Mouse (Mus musculus) hindbrain, embryonic 15.5 days (tissue): ENCODE results near the gene Cav3. TPM values are rescaled to one million over a fixed set of nuclear protein-coding genes. Genes with fewer than 3 reads are reported as not detected.
A peak's percentile ranks its signal among the peaks of the same experiment; 100 is the strongest.

Experiments
- ATAC-seq: fragments of 200-750 bp; cut with Nextera tagmentation; 2 replicates; pipeline ENCODE4 v1.8.0; 2017; ENCODE audit warnings: low read depth, moderate number of reproducible peaks, moderate TSS enrichment; ENCODE audit not compliant: low FRiP score
- H3K27ac ChIP-seq: fragments of 300-500 bp; sonication (generic); replicated peaks from 2 replicates; pipeline ENCODE4 v1.5.1; 2015; ENCODE audit warnings: mild to moderate bottlenecking, inconsistent platforms
- H3K27me3 ChIP-seq: fragments of 300-500 bp; sonication (generic); 2 replicates; pipeline ENCODE4 v1.6.1; 2015; ENCODE audit warnings: control low read depth, inconsistent platforms
- H3K36me3 ChIP-seq: fragments of 300-500 bp; sonication (generic); 2 replicates; pipeline ENCODE4 v1.6.1; 2015; ENCODE audit warnings: control low read depth, inconsistent platforms
- H3K4me1 ChIP-seq: fragments of 300-500 bp; sonication (generic); replicated peaks from 2 replicates; pipeline ENCODE4 v1.6.1; 2015; ENCODE audit warnings: control low read depth, inconsistent platforms
- H3K4me2 ChIP-seq: fragments of 300-500 bp; sonication (generic); 2 replicates; pipeline ENCODE4 v1.6.1; 2015; ENCODE audit warnings: moderate library complexity, mild to moderate bottlenecking, inconsistent platforms
- H3K4me3 ChIP-seq: fragments of 300-500 bp; sonication (generic); 2 replicates; pipeline ENCODE4 v1.5.1; 2015; ENCODE audit warnings: mild to moderate bottlenecking, inconsistent platforms
- H3K9ac ChIP-seq: fragments of 300-500 bp; sonication (generic); 2 replicates; pipeline ENCODE4 v1.6.1; 2015; ENCODE audit warnings: inconsistent platforms
- H3K9me3 ChIP-seq: fragments of 300-500 bp; sonication (generic); 2 replicates; pipeline ENCODE4 v1.6.1; 2016; ENCODE audit warnings: control low read depth, inconsistent platforms
- WGBS: fragments of 180-500 bp; shearing (Covaris S2); methylation state at CpG from one replicate; pipeline ENCODE4 v1.1.7; 2015; 5-methylcytosine and 5-hydroxymethylcytosine counted together
- polyA plus RNA-seq: library from polyadenylated mRNA; unstranded; fragments of >200 nt; fragmentation: Nextera tagmentation; extraction: Ambion mirVana; gene quantifications from 2 replicates; pipeline ENCODE4 v1.2.1, GENCODE M21; 2015

The Cav3 gene
- polyA plus RNA-seq, 1 experiment from 2014 or later, result 0.17 TPM

DNA sequence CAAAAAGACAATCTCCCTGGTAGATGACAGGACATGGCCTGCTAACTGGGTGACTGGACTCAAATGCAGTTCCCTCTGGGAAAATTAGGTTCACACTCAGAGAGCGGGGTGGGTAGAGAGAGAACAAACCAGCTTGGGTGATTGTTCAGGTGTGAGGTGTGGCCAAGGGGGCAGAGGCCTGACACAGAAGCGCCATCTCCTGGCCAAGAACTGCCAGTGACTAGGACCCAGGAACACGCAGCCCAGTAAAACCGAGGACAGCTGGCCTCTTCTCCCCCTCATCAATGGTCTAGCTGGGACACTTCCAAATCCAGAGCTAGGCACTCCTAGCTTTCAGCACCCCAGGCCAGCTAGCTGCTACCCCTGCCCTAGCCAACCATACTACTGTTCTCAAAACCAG lies 25.0 kb downstream of the Cav3 start:
- WGBS, result 8% methylated on average over 4 of the region's 4 CpGs
- no peak for ATAC-seq

DNA sequence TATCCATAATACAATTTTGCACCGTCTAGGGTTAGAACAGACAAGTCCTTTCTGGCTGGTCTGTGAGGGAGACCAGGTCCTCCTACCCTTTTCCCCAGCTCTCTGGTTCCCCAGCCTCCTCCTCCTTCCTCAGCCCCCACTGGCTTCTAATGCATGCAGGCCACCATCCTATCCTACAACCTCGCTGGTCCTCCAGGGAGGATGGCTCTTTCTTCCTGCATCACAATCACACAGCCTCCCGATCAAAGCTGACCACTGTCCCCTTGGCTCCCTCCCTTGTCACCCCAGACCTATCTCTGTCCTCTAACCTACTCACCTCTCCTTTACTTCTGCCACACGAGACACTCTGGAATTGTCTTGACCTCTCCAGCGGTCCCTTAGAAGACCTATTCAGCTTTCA lies 28.7 kb downstream of the Cav3 start:
- Histone ChIP-seq H3K4me2 (no peak overlapping the region), H3K4me3 (no peak overlapping the region), H3K9me3 (no peaks in the 10 kb centered on the region), H3K27me3 (peaks cover 36% of the 10 kb centered on the region), H3K36me3 (no peaks in the 10 kb centered on the region), H3K4me1 (peaks cover 23% of the 10 kb centered on the region), H3K9ac (no peak overlapping the region), H3K27ac (no peak overlapping the region)
- 79% methylated on average over 5 of the region's 5 CpGs for WGBS
- no peak for ATAC-seq

More for the DNA sequence above, 25.0 kb downstream of the Cav3 start:
- H3K27ac ChIP-seq, result no peak overlapping the region
- no peak overlapping the region for H3K4me2 ChIP-seq
- H3K4me3 ChIP-seq, result no peak overlapping the region
- no peak overlapping the region for H3K9ac ChIP-seq
- H3K9me3 ChIP-seq, result no peaks in the 10 kb centered on the region
- H3K27me3 ChIP-seq, result peaks cover 22% of the 10 kb centered on the region
- H3K4me1 ChIP-seq, result peaks cover 7% of the 10 kb centered on the region
- no peaks in the 10 kb centered on the region for H3K36me3 ChIP-seq

DNA sequence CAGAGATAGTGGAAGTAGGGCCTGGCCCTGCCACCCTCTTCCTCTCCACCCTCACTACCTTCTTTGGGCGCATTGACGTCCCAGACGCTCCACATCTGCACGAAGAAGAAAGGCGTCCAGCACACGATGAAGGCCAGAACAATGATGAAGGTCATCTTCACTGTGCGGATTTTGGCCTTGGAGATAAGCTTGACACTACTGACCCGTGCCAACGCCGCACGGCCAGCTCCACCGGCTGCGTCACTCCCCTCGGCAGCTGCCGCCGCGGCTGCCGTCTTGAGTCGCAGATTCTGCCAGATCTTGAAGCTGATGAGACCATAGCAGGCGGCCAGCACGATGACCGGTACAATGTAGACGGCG lies 29.5 kb downstream of the Cav3 start:
- no peak for ATAC-seq
- Histone ChIP-seq H3K27ac (no peak overlapping the region), H3K9ac (peak overlapping the region; percentile 30; the same call in 1 of the 2 replicates), H3K4me3 (peak overlapping the region; percentile 39), H3K4me2 (peak overlapping the region; percentile 65), H3K27me3 (peaks cover 36% of the 10 kb centered on the region), H3K9me3 (no peaks in the 10 kb centered on the region), H3K4me1 (peaks cover 23% of the 10 kb centered on the region), H3K36me3 (no peaks in the 10 kb centered on the region)
- 32% methylated on average over 24 of the region's 24 CpGs for WGBS

DNA sequence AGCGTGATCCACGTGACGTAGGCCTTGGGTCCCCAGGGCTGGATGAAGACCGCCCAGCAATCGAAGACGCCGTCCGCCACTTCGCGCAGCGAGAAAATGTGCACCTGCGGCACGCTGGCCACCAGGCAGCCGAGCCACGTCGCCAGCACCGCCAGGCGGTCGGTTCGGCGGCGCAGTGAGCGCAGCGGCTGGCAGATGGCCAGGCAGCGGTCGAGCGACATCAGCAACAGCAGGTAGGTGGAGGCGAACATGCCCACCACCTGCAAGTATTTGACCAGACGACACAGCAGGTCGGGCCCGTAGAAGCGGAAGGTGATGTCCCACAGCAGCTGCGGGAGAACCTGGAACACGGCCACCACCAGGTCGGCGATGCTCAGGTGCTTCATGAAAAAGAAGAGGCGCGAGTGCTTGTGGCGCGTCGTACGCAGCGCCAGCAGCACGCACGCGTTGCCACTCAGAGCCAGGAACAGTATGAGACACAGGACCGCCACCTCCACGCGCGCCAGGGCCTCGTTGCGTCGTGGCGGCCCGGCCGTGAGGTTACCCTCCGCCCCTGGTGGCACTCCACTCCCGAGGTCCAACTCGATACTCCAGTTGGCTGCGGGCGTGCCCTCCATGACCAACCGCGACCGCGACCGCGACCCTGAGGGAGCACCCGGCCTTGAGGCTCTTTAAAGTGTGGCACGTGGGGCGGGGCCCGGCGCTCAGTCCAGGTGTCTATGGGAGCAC lies 30.0 kb downstream of the Cav3 start:
- Histone ChIP-seq H3K4me1 (peaks cover 23% of the 10 kb centered on the region), H3K27ac (no peak overlapping the region), H3K27me3 (peaks cover 36% of the 10 kb centered on the region), H3K9me3 (no peaks in the 10 kb centered on the region), H3K36me3 (no peaks in the 10 kb centered on the region), H3K4me3 (peak overlapping the region; percentile 39), H3K9ac (peak overlapping the region; percentile 30; the same call in 1 of the 2 replicates), H3K4me2 (peak overlapping the region; percentile 65)
- peak; percentile 19; the same call in 1 of the 2 replicates for ATAC-seq
- WGBS, result 5% methylated on average over 72 of the region's 72 CpGs

GRCm38 (mm10) chr6:112489910-112490559 lies 30.7 kb downstream of the Cav3 start, which contains the start of gene Oxtr:
Gene Oxtr (minus strand): TSS chr6:112489943.
- Histone ChIP-seq H3K4me1 (peaks cover 23% of the 10 kb centered on the region), H3K9me3 (no peaks in the 10 kb centered on the region), H3K27me3 (peaks cover 36% of the 10 kb centered on the region), H3K4me2 (peak within 1 kb of the TSS; percentile 65), H3K4me3 (peak within 1 kb of the TSS; percentile 39), H3K9ac (peak within 1 kb of the TSS; percentile 30), H3K27ac (no peak within 1 kb of the TSS), H3K36me3 (no peaks in the 10 kb centered on the region)
- WGBS, result 6% methylated on average over 24 of the region's 24 CpGs
- ATAC-seq, result peak; percentile 10; the same call in 1 of the 2 replicates

DNA sequence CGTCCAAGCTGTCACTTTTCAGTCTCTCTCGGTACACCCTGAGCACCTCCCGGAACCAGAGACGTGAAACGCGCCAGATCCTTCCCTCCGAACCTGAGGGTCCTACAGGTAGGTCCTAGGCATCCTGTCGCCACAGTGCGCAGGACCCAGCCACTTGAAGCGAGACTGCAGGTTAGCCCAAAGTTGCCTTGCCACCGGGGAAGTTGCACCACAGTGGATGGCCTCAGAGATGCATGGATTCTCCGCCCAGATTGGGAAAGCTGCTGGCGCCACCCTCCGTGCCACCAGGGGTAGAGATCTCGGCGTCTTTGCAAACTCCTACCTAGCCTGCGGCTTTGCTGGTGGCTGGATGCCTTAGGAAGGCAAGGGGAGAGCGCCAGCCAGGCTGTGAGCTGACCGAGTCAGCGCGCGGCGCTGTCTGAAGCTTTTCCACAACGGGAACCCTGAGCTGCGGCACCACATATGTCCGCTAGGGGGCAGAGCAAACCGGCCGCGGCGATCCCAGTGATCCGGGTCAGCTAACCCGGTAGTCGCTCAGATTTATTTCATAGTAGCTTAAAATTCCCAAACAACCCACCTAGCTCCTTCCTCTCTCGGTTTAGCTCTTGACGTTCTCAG lies 31.4 kb downstream of the Cav3 start:
- 1% methylated on average over 35 of the region's 35 CpGs for WGBS
- no peak overlapping the region for H3K27ac ChIP-seq
- H3K4me1 ChIP-seq, result peaks cover 23% of the 10 kb centered on the region
- H3K9me3 ChIP-seq, result no peaks in the 10 kb centered on the region
- H3K9ac ChIP-seq, result no peak overlapping the region; the same call in 1 of the 2 replicates
- peak overlapping the region; percentile 65 for H3K4me2 ChIP-seq
- no peaks in the 10 kb centered on the region for H3K36me3 ChIP-seq
- H3K27me3 ChIP-seq, result peaks cover 36% of the 10 kb centered on the region
- ATAC-seq, result peak; percentile 71
- peak overlapping the region; percentile 39 for H3K4me3 ChIP-seq

- WGBS, result 78% methylated on average over 8 of the region's 8 CpGs
- Histone ChIP-seq H3K36me3 (no peaks in the 10 kb centered on the region), H3K4me3 (no peak overlapping the region), H3K9me3 (no peaks in the 10 kb centered on the region), H3K27ac (no peak overlapping the region), H3K4me1 (peaks cover 23% of the 10 kb centered on the region), H3K9ac (no peak overlapping the region), H3K27me3 (peaks cover 35% of the 10 kb centered on the region), H3K4me2 (no peak overlapping the region)
- no peak for ATAC-seq
Measured at GRCm38 (mm10) chr6:112491521-112491920, 32.2 kb downstream of the Cav3 start.

GRCm38 (mm10) chr6:112492656-112493055 lies 33.4 kb downstream of the Cav3 start:
- Histone ChIP-seq H3K4me3 (no peak overlapping the region), H3K36me3 (no peaks in the 10 kb centered on the region), H3K4me2 (no peak overlapping the region), H3K27ac (no peak overlapping the region), H3K9ac (no peak overlapping the region), H3K27me3 (peaks cover 30% of the 10 kb centered on the region), H3K9me3 (no peaks in the 10 kb centered on the region), H3K4me1 (peaks cover 23% of the 10 kb centered on the region)
- ATAC-seq, result no peak
- WGBS, result 90% methylated on average over 6 of the region's 6 CpGs

DNA sequence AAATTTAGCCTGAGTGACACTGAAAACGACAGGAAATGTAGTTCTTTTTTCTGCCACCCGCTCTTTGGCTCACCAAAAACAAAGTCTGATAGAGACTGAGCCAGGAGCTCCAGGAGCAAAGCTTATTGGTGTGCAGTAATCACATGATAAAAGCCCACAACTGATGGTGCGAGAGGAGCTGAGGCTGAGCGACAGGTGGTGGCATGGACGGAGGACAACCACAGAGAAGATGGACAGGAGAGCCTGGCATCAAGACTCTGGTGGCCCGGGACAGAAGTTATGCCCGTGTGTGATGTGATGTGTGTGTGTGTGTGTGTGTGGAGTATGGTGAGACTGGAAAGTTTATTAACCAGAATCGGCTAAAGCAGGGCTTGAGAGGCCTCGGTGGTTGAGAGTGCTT lies 34.1 kb downstream of the Cav3 start:
- WGBS, result 92% methylated on average over 9 of the region's 9 CpGs
- peaks cover 23% of the 10 kb centered on the region for H3K4me1 ChIP-seq
- no peak for ATAC-seq

DNA sequence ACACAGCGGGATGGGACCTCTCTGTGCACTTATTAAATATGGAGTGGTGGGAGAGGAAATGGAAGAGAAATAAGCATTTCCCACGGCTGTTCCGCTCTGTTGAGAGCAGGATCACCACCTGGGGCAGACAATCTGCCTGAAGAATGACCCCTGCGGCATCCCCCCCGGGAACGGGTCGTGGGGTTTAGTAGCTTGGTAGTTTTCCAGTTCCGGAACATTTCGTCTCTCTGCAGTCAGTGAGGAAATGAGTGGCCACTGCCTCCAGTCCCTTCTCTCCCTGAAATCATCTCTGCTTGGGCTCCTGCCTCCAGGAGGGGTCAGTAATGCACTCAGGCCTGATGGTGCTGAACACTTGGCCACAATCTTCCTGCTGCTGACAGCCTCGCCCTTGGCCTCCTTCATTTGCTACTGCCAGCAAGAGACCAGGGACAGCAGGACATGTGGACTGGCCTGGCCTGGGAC lies 35.3 kb downstream of the Cav3 start:
- no peak overlapping the region for H3K27ac ChIP-seq
- WGBS, result 55% methylated on average over 10 of the region's 10 CpGs
- no peaks in the 10 kb centered on the region for H3K36me3 ChIP-seq
- peaks cover 12% of the 10 kb centered on the region for H3K4me1 ChIP-seq
- H3K4me3 ChIP-seq, result no peak overlapping the region
- H3K9me3 ChIP-seq, result no peaks in the 10 kb centered on the region
- no peak overlapping the region for H3K4me2 ChIP-seq
- no peak overlapping the region for H3K9ac ChIP-seq
- H3K27me3 ChIP-seq, result peaks cover 10% of the 10 kb centered on the region
- ATAC-seq, result no peak

More for the DNA sequence above, 34.1 kb downstream of the Cav3 start:
- Histone ChIP-seq H3K27me3 (peaks cover 23% of the 10 kb centered on the region), H3K9me3 (no peaks in the 10 kb centered on the region), H3K4me2 (no peak overlapping the region), H3K9ac (no peak overlapping the region), H3K4me3 (no peak overlapping the region), H3K27ac (no peak overlapping the region), H3K36me3 (no peaks in the 10 kb centered on the region)

- no peak overlapping the region for H3K27ac ChIP-seq
- ATAC-seq, result no peak
- H3K4me3 ChIP-seq, result no peak overlapping the region
- peaks cover 7% of the 10 kb centered on the region for H3K4me1 ChIP-seq
- H3K9me3 ChIP-seq, result no peaks in the 10 kb centered on the region
- 60% methylated on average over 4 of the region's 4 CpGs for WGBS
- no peak overlapping the region for H3K9ac ChIP-seq
- H3K36me3 ChIP-seq, result no peaks in the 10 kb centered on the region
- 0 out of 2 replicates have a peak, but pooled peaks cover 4% of the 10 kb centered on the region for H3K27me3 ChIP-seq
- no peak overlapping the region for H3K4me2 ChIP-seq
Measured at GRCm38 (mm10) chr6:112495219-112495618, 35.9 kb downstream of the Cav3 start.
